Mouse (Mus musculus) cortical plate, adult 2 months (tissue): ENCODE results near the gene Stkld1.

Experiments
- CTCF ChIP-seq: fragments of 200-500 bp; IDR thresholded peaks from 2 replicates; pipeline ENCODE4 v1.5.1; 2011; ENCODE audit warnings: mild to moderate bottlenecking, control low read depth, low read length; ENCODE audit not compliant: insufficient read depth; ENCODE audit errors: extremely low read depth
- POLR2A ChIP-seq: fragments of 200-500 bp; IDR thresholded peaks from 2 replicates; pipeline ENCODE4 v1.6.1; 2011; ENCODE audit warnings: mild to moderate bottlenecking, low read length, control low read depth; ENCODE audit not compliant: insufficient read depth; ENCODE audit errors: extremely low read depth

GRCm38 (mm10) chr2:26927745-26928476 lies 5.9 kb upstream of the Stkld1 start:
- TF ChIP-seq CTCF (no peak), POLR2A (no peak)
